Mouse (Mus musculus): ENCODE measurements around the gene Folr1. TPM values are rescaled to one million over a fixed set of nuclear protein-coding genes. Genes with fewer than 3 reads are reported as not detected.

Gene Folr1
- polyA plus RNA-seq, 1 experiment from 2014 or later, result 3.2 TPM

- no peak for TF ChIP-seq EP300 (optimal IDR thresholded peaks at IDR 0.05)
- no peak for TF ChIP-seq CTCF (IDR thresholded peaks at IDR 0.05; ENCODE audit: low read depth)
- peaks cover 20% of the 10 kb centered on the region for H3K27me3 ChIP-seq (ENCODE audit: control insufficient read depth, insufficient read depth, low read length)
These were observed 52.7 kb downstream of the Folr1 start, which contains the start of gene Phox2a for GRCm38 (mm10) chr7:101817861-101818401. Gene Phox2a, plus strand, starts transcription at chr7:101818313.

More at GRCm38 (mm10) chr7:101817861-101818401, 52.7 kb downstream of the Folr1 start, which contains the start of gene Phox2a:
- 1% methylated on average over 32 of the region's 45 CpGs for WGBS
- no peaks in the 10 kb centered on the region for H3K9me3 ChIP-seq (ENCODE audit: control insufficient read depth, low read length)
- H3K9ac ChIP-seq (ENCODE audit: low read length), result no peak within 1 kb of the TSS
- DNase-seq (ENCODE audit: low spot score), result no peak
- 0 out of 2 replicates have a peak, but pooled peaks have one; percentile 6 for ATAC-seq (ENCODE audit: low FRiP score, low TSS enrichment)
- H3K4me3 ChIP-seq (ENCODE audit: low read depth, low read length), result peak within 1 kb of the TSS; percentile 29
- peaks cover 11% of the 10 kb centered on the region; the same call in 1 of the 2 replicates for H3K4me1 ChIP-seq (replicated peaks; ENCODE audit: control insufficient read depth, insufficient read depth)
- peak within 1 kb of the TSS; percentile 46 for H3K4me2 ChIP-seq (replicated peaks; ENCODE audit: low read depth)
- H3K36me3 ChIP-seq (ENCODE audit: control insufficient read depth, insufficient read depth, low read length), result no peaks in the 10 kb centered on the region
- H3K27ac ChIP-seq (replicated peaks), result no peak within 1 kb of the TSS

Small RNA genes within 50 kb of the gene (microRNA-seq; reads per million reads assigned to microRNA genes)
- not detected for gene Gm22655

Other genes starting within 250 kb of the Folr1 start
- gene Clpb, start 207.2 kb downstream of the Folr1 start, polyA plus RNA-seq (2015; fragmentation: Nextera tagmentation; extraction: Ambion mirVana), result 38.6 and 40.2 TPM in 2 replicates
- gene Phox2a, start 52.5 kb downstream of the Folr1 start, polyA plus RNA-seq (2015; fragmentation: Nextera tagmentation; extraction: Ambion mirVana), result 3.7 and 4.4 TPM in 2 replicates
- 16.6 and 17.6 TPM in 2 replicates for gene Inppl1, start 32.6 kb downstream of the Folr1 start, polyA plus RNA-seq (2015; fragmentation: Nextera tagmentation; extraction: Ambion mirVana)
- gene Folr2, start 13.6 kb downstream of the Folr1 start, polyA plus RNA-seq (2015; fragmentation: Nextera tagmentation; extraction: Ambion mirVana), result 1.3 and 2.0 TPM in 2 replicates
- gene Anapc15, start 7.1 kb downstream of the Folr1 start, polyA plus RNA-seq (2015; fragmentation: Nextera tagmentation; extraction: Ambion mirVana), result 38.8 and 42.7 TPM in 2 replicates
- gene Lamtor1, start 35.1 kb upstream of the Folr1 start, polyA plus RNA-seq (2015; fragmentation: Nextera tagmentation; extraction: Ambion mirVana), result 119 and 122 TPM in 2 replicates
- gene Tomt, start 35.6 kb upstream of the Folr1 start, polyA plus RNA-seq (2015; fragmentation: Nextera tagmentation; extraction: Ambion mirVana), result 0.15 TPM in 1 of 2 replicates, not detected in the other
- gene Lrrc51, start 63.1 kb upstream of the Folr1 start, polyA plus RNA-seq (2015; fragmentation: Nextera tagmentation; extraction: Ambion mirVana), result 6.8 and 7.0 TPM in 2 replicates
- 20.7 and 21.9 TPM in 2 replicates for gene Numa1, start 63.3 kb upstream of the Folr1 start, polyA plus RNA-seq (2015; fragmentation: Nextera tagmentation; extraction: Ambion mirVana)
- 0.99 and 1.2 TPM in 2 replicates for gene Il18bp, start 147.9 kb upstream of the Folr1 start, polyA plus RNA-seq (2015; fragmentation: Nextera tagmentation; extraction: Ambion mirVana)
- gene Rnf121, start 194.7 kb upstream of the Folr1 start, polyA plus RNA-seq (2015; fragmentation: Nextera tagmentation; extraction: Ambion mirVana), result 18.0 and 18.7 TPM in 2 replicates
- gene Xndc1, start 194.7 kb upstream of the Folr1 start, polyA plus RNA-seq (2015; fragmentation: Nextera tagmentation; extraction: Ambion mirVana), result 7.8 and 8.9 TPM in 2 replicates
- 0.25 and 0.27 TPM in 2 replicates for gene Xntrpc, start 194.9 kb upstream of the Folr1 start, polyA plus RNA-seq (2015; fragmentation: Nextera tagmentation; extraction: Ambion mirVana)
- gene Trpc2, start 212.3 kb upstream of the Folr1 start, polyA plus RNA-seq (2015; fragmentation: Nextera tagmentation; extraction: Ambion mirVana), result 0.11 TPM in 1 of 2 replicates, not detected in the other
- gene Art1, start 231.0 kb upstream of the Folr1 start, polyA plus RNA-seq (2015; fragmentation: Nextera tagmentation; extraction: Ambion mirVana), result 0.25 and 0.38 TPM in 2 replicates
- gene Art5, start 238.7 kb upstream of the Folr1 start, polyA plus RNA-seq (2015; fragmentation: Nextera tagmentation; extraction: Ambion mirVana), result 0.21 and 0.45 TPM in 2 replicates
- 0.04 TPM in 1 of 2 replicates, not detected in the other for gene Chrna10, start 246.0 kb upstream of the Folr1 start, polyA plus RNA-seq (2015; fragmentation: Nextera tagmentation; extraction: Ambion mirVana)

All from stomach, postnatal 0 days (tissue).